Mouse (Mus musculus) ES-Bruce4 (cell line): ENCODE data around the gene Pitpnb. TPM values are rescaled to one million over a fixed set of nuclear protein-coding genes. Genes with fewer than 3 reads are reported as not detected.

Source experiments
- H3K27ac ChIP-seq: 2 replicates; pipeline ENCODE4 v1.5.1; 2012; ENCODE audit warnings: low read length, inconsistent platforms; ENCODE audit not compliant: insufficient read depth
- H3K27me3 ChIP-seq: 2 replicates; pipeline ENCODE4 v1.6.1; 2012; ENCODE audit warnings: mild to moderate bottlenecking, low read length, inconsistent platforms; ENCODE audit not compliant: control insufficient read depth, poor library complexity, insufficient read depth, severe bottlenecking
- H3K36me3 ChIP-seq: 2 replicates; pipeline ENCODE4 v1.6.1; 2012; ENCODE audit warnings: inconsistent platforms, mild to moderate bottlenecking, low read length, moderate library complexity; ENCODE audit not compliant: control insufficient read depth, poor library complexity, insufficient read depth, severe bottlenecking
- H3K4me1 ChIP-seq: one replicate; pipeline ENCODE4 v1.8.1; 2011; ENCODE audit warnings: low read length; ENCODE audit not compliant: control insufficient read depth, insufficient read depth
- H3K4me3 ChIP-seq: 2 replicates; pipeline ENCODE4 v1.5.1; 2011; ENCODE audit warnings: low read depth, mild to moderate bottlenecking, low read length
- H3K9ac ChIP-seq: 2 replicates; pipeline ENCODE4 v1.6.1; 2012; ENCODE audit warnings: low read depth, mild to moderate bottlenecking, inconsistent platforms; ENCODE audit not compliant: poor library complexity, severe bottlenecking
- H3K9me3 ChIP-seq: replicated peaks from 2 replicates; pipeline ENCODE4 v1.6.1; 2012; ENCODE audit warnings: mild to moderate bottlenecking, low read length, inconsistent platforms; ENCODE audit not compliant: control insufficient read depth, poor library complexity, insufficient read depth, severe bottlenecking
- CTCF ChIP-seq: IDR thresholded peaks from one replicate; pipeline ENCODE4 v1.8.1; 2011; ENCODE audit warnings: low read depth, low read length
- EP300 ChIP-seq: IDR thresholded peaks from 2 replicates; pipeline ENCODE4 v1.6.1; 2011; ENCODE audit warnings: low read depth, low read length; ENCODE audit not compliant: insufficient read depth
- POLR2A ChIP-seq: IDR thresholded peaks from one replicate; pipeline ENCODE4 v1.8.1; 2011; ENCODE audit warnings: low read length; ENCODE audit not compliant: insufficient read depth
- polyA plus RNA-seq: library from polyadenylated mRNA; stranded (reverse); fragments of >200 nt; gene quantifications from 2 replicates; pipeline ENCODE4 v1.2.4, GENCODE M21; 2011; ENCODE audit warnings: low read depth; ENCODE audit not compliant: missing spikeins, insufficient read depth, insufficient read length

Pitpnb gene
- polyA plus RNA-seq, 1 experiment = 98.3 TPM

DNA sequence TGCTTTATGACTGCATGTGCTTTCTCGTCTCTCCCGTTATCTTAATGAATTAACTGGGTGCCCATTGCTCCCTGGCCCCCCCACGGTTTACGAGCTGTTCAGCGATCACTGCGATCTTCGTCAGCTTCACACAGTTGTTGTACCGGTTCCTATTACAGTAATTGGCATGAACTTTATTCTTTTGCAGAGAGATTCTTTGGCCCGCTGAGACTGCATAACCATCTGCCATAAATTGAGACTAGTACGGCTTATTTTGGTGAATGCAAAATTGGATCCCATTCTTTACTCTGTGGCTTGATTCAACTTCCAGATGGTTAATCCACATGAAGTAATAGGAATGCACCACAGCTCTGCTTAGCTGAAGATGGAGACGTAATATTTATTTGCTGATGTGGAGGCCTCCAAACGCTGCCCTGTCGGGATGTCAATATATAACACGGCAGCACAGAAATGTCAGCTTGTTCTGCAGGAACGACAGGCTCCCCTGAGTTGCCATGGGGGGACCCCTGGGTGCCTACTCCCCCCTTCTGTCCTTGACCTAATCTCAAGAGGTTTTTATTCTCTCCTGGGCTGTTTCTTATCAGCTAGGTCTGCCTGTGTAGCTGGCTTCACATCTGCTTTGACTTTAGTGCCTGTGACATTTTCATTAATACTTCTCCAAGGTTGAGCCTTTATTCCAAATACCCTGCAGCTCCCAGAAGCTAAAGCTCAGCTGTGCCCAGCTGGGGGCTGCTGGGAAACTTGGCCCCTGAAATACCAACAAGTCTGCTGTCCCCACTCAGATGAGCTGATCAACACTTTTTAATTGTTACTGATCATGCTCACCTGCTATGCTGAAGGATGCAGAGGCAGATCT is 63.9 kb downstream of the Pitpnb start:
- no peak overlapping the region for H3K9ac ChIP-seq
- H3K4me1 ChIP-seq = no peaks in the 10 kb centered on the region
- H3K4me3 ChIP-seq = no peak overlapping the region
- H3K36me3 ChIP-seq = no peaks in the 10 kb centered on the region
- TF ChIP-seq POLR2A (no peak), CTCF (no peak)
- no peaks in the 10 kb centered on the region for H3K9me3 ChIP-seq
- no peak overlapping the region for H3K27ac ChIP-seq
- H3K27me3 ChIP-seq = no peaks in the 10 kb centered on the region

- Histone ChIP-seq H3K27ac (no peak overlapping the region), H3K27me3 (no peaks in the 10 kb centered on the region), H3K4me1 (no peaks in the 10 kb centered on the region), H3K36me3 (no peaks in the 10 kb centered on the region), H3K9ac (no peak overlapping the region), H3K4me3 (no peak overlapping the region), H3K9me3 (no peaks in the 10 kb centered on the region)
- TF ChIP-seq POLR2A (no peak), EP300 (no peak)
Observed at GRCm38 (mm10) chr5:111395771-111396170, 65.2 kb downstream of the Pitpnb start.

DNA sequence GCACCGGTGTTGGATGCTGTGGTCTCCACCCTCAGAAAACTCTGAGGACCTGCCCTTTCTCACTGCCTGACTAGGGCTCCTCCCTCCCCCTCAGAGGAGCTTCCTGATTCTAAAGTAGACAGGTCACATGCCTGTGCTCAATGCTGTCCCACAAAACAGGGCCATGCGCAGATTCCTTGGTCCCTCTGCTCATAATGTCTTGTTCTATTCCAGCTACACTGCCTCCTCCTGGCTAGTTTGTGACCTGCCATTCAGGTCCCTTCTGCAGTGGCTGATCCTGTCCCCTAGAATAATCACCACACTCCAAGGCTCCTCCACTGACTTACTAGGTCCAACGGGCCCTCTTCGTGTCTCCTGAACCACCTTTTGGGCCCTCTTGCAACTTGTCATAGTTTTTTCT is 65.6 kb downstream of the Pitpnb start:
- Histone ChIP-seq H3K9me3 (no peaks in the 10 kb centered on the region), H3K36me3 (no peaks in the 10 kb centered on the region), H3K27ac (no peak overlapping the region), H3K27me3 (no peaks in the 10 kb centered on the region), H3K4me3 (no peak overlapping the region), H3K9ac (no peak overlapping the region), H3K4me1 (no peaks in the 10 kb centered on the region)
- peak; percentile 23 for TF ChIP-seq CTCF
- no peak for TF ChIP-seq POLR2A

DNA sequence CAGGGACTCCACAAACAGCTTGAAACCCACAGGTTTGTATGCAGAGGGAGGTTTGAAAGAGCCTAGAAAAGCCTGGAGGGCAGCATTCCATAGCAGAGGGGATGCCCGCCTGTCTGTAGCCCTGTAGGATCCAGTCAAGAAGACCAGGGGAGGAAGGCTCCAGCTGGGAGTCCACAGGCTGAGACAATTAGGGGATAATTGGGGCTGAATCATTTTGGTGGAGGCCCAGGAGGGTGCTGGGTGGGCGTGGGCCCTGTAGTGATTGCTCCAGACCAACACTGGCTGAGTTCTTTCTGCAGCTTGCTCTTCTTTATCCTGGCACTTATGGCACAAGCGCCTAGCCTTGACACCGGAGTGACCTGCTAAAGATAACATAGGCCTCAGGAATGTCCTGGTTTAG is 67.9 kb downstream of the Pitpnb start:
- H3K27ac ChIP-seq = no peak overlapping the region
- H3K4me3 ChIP-seq = no peak overlapping the region
- no peaks in the 10 kb centered on the region for H3K36me3 ChIP-seq
- TF ChIP-seq CTCF (no peak), POLR2A (no peak), EP300 (no peak)
- H3K4me1 ChIP-seq = no peaks in the 10 kb centered on the region
- no peaks in the 10 kb centered on the region for H3K27me3 ChIP-seq
- no peaks in the 10 kb centered on the region for H3K9me3 ChIP-seq
- no peak overlapping the region for H3K9ac ChIP-seq

- H3K27ac ChIP-seq = no peak overlapping the region
- H3K9ac ChIP-seq = no peak overlapping the region
- no peaks in the 10 kb centered on the region for H3K36me3 ChIP-seq
- H3K4me3 ChIP-seq = no peak overlapping the region
- H3K9me3 ChIP-seq = no peaks in the 10 kb centered on the region
- TF ChIP-seq EP300 (no peak), CTCF (no peak), POLR2A (no peak)
- no peaks in the 10 kb centered on the region for H3K4me1 ChIP-seq
- no peaks in the 10 kb centered on the region for H3K27me3 ChIP-seq
Observed at GRCm38 (mm10) chr5:111399271-111399670, 68.7 kb downstream of the Pitpnb start.

- TF ChIP-seq EP300 (no peak), POLR2A (no peak), CTCF (no peak)
- Histone ChIP-seq H3K9ac (no peak overlapping the region), H3K4me3 (no peak overlapping the region), H3K36me3 (no peaks in the 10 kb centered on the region), H3K27me3 (no peaks in the 10 kb centered on the region), H3K27ac (no peak overlapping the region), H3K9me3 (no peaks in the 10 kb centered on the region), H3K4me1 (no peaks in the 10 kb centered on the region)
Observed at GRCm38 (mm10) chr5:111401879-111402650, 71.5 kb downstream of the Pitpnb start.
